Mouse (Mus musculus): ENCODE data around the gene Hoxb3.

Gene Hoxb3

GRCm38 (mm10) chr11:96323154-96323553 is at the start of gene Hoxb3:
TSS of gene Hoxb3 (plus strand) at chr11:96323326.
- DNase-seq (ENCODE audit: low read depth, low spot score), result no peak

DNA sequence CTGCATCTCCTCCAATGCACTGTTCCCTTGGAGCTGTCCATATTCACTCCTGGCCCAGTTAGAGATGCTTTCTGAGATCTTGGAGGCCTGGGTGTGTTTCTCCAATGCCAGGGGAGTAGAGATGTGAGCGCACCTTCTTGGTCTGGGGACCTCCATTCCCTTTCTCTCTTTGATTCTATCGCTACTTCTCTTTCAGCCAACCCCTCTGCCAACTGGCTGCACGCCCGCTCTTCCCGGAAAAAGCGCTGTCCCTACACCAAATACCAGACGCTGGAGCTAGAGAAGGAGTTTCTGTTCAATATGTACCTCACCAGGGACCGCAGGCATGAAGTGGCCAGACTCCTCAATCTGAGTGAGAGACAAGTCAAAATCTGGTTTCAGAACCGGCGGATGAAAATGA is 48.7 kb upstream of the Hoxb3 start:
- no peak for DNase-seq (ENCODE audit: low read depth, low spot score)

- no peak for DNase-seq (ENCODE audit: low read depth, low spot score)
Measured at GRCm38 (mm10) chr11:96275896-96276295, 47.2 kb upstream of the Hoxb3 start.

- no peak for DNase-seq (ENCODE audit: low read depth, low spot score)
Measured at GRCm38 (mm10) chr11:96277151-96278044, 45.7 kb upstream of the Hoxb3 start.

DNA sequence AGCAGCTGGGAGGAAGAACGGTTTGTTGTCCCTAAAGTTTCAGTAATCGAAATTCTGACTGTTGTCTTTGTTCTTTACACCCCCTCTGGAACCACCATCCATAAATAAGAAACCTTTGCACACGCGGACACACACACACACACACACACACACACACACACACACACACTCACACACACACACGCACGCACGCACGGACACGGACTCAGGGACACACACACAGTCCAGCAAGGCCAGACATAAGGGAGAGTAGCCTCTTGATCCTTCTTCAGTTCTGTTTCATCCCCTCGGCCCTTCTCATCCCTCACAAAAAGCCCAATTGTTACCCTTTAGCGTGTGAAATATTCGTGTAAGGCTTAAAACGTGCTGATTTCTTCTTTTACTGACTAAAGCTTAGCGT is 44.8 kb upstream of the Hoxb3 start:
- DNase-seq (ENCODE audit: low read depth, low spot score), result no peak

- DNase-seq (ENCODE audit: low read depth, low spot score), result peak; percentile 82
Measured at GRCm38 (mm10) chr11:96278773-96279172, 44.4 kb upstream of the Hoxb3 start.

GRCm38 (mm10) chr11:96279421-96280233 is 43.5 kb upstream of the Hoxb3 start:
- DNase-seq (ENCODE audit: low read depth, low spot score), result no peak

DNA sequence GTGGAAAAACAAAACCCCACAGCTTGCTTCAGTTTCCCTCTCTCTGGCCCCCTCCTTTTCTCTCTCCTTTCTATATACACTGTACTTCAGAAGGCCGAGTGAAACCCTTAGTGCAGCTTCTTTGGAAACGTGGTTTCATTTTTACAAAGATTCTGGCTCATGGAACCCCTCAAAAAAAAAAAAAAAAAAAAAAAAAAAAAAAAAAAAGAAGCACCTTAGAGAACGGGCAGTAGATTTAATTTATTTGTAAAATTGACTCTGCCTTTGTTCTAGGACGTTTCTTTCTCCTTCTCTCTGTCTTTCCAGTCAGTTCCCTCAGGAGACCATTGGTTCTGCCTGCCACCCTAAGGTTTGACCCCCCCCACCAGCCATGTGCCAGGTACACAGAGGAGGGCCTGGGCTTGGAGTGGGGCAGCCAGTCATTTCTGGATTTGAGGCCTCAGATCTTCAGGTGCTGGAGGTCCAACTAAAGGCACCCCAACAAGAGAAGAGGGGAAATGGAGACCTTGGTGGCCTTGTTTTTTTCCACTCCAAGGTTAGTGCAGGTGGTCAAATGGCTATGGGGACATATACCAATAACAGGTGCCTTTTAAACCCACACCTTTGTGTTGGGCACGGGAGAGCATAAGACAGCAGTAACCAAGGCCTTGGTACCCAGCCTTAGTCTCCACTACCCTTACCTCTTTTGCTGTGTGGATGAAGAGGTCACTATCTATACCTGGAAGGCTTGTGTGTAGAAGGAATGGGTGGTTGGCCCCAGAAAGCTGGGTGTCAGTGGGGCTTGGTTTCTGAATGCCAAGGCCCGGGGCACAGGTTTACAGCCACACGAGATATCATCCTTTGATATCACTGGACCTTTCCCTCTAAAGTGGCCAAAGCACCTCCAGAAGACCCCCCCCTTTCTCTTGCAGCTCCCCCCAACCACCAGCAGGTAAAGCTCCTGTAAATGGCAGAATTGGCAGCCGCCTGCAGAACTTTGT is 42.4 kb upstream of the Hoxb3 start:
- DNase-seq (ENCODE audit: low read depth, low spot score), result no peak

GRCm38 (mm10) chr11:96281396-96281795 is 41.7 kb upstream of the Hoxb3 start:
- DNase-seq (ENCODE audit: low read depth, low spot score), result no peak

GRCm38 (mm10) chr11:96281855-96282570 is 41.1 kb upstream of the Hoxb3 start, which contains the start of gene Hoxb8:
TSS of gene Hoxb8 (plus strand) at chr11:96281905.
- DNase-seq (ENCODE audit: low read depth, low spot score), result no peak

- no peak for DNase-seq (ENCODE audit: low read depth, low spot score)
Measured at GRCm38 (mm10) chr11:96282795-96283430, 40.2 kb upstream of the Hoxb3 start.

- no peak for DNase-seq (ENCODE audit: low read depth, low spot score)
Measured at GRCm38 (mm10) chr11:96284041-96284749, 38.9 kb upstream of the Hoxb3 start.

GRCm38 (mm10) chr11:96284774-96285734 is 38.1 kb upstream of the Hoxb3 start:
- peak; percentile 78 for DNase-seq (ENCODE audit: low read depth, low spot score)

GRCm38 (mm10) chr11:96285771-96286738 is 37.1 kb upstream of the Hoxb3 start, which contains the start of gene Hoxb7:
TSS of gene Hoxb7 (plus strand) at chr11:96286623.
- no peak for DNase-seq (ENCODE audit: low read depth, low spot score)

GRCm38 (mm10) chr11:96286739-96287385 is 36.3 kb upstream of the Hoxb3 start:
- no peak for DNase-seq (ENCODE audit: low read depth, low spot score)

- DNase-seq (ENCODE audit: low read depth, low spot score), result no peak
Measured at GRCm38 (mm10) chr11:96287411-96287810, 35.7 kb upstream of the Hoxb3 start.

Measured in embryo, embryonic 11.5 days (tissue).